Mouse (Mus musculus) intestine, embryonic 14.5 days (tissue): ENCODE data around the gene Tapt1. TPM values are rescaled to one million over a fixed set of nuclear protein-coding genes. Genes with fewer than 3 reads are reported as not detected.

Experiments used
- polyA plus RNA-seq: library from polyadenylated mRNA; unstranded; fragments of >200 nt; fragmentation: Nextera tagmentation; extraction: Ambion mirVana; gene quantifications from 2 replicates; pipeline ENCODE4 v1.2.1, GENCODE M21; 2014

The Tapt1 gene
- polyA plus RNA-seq, 1 experiment from 2014 or later = 28.1 TPM

Other genes starting within 250 kb of the Tapt1 start
- 28.7 and 28.8 TPM in 2 replicates for gene Fgfbp1, start 244.8 kb downstream of the Tapt1 start, polyA plus RNA-seq
- 57.4 and 59.7 TPM in 2 replicates for gene Prom1, start 124.6 kb downstream of the Tapt1 start, polyA plus RNA-seq